Mouse (Mus musculus) erythroid progenitor cell, adult 5-6 weeks (primary cell): ENCODE data around the gene G0s2. TPM values are rescaled to one million over a fixed set of nuclear protein-coding genes. Genes with fewer than 3 reads are reported as not detected.

Source experiments
- ATAC-seq: replicated peaks from 2 replicates; pipeline ENCODE4 v1.8.0; 2016; ENCODE audit warnings: moderate number of reproducible peaks, mild to moderate bottlenecking, moderate TSS enrichment, inconsistent platforms; ENCODE audit not compliant: poor library complexity, low FRiP score, severe bottlenecking
- total RNA-seq, 2 experiments: library from RNA; stranded (forward) in 1 of 2; stranded (reverse) in 1 of 2; fragments of 150-400 nt in 1 of 2; fragments of 186-747, 209-891 nt in 1 of 2; gene quantifications; 2 replicates each; pipeline versions ENCODE4 v1.2.3 to v1.2.4; 2015 to 2017; ENCODE audit warnings: low replicate concordance in 2 of 2

Gene G0s2
- total RNA-seq (2015; ENCODE audit: low replicate concordance) (3.8 and 7.6 TPM in 2 replicates), total RNA-seq (2017; ENCODE audit: low replicate concordance) (2.3 and 6.8 TPM in 2 replicates)

DNA sequence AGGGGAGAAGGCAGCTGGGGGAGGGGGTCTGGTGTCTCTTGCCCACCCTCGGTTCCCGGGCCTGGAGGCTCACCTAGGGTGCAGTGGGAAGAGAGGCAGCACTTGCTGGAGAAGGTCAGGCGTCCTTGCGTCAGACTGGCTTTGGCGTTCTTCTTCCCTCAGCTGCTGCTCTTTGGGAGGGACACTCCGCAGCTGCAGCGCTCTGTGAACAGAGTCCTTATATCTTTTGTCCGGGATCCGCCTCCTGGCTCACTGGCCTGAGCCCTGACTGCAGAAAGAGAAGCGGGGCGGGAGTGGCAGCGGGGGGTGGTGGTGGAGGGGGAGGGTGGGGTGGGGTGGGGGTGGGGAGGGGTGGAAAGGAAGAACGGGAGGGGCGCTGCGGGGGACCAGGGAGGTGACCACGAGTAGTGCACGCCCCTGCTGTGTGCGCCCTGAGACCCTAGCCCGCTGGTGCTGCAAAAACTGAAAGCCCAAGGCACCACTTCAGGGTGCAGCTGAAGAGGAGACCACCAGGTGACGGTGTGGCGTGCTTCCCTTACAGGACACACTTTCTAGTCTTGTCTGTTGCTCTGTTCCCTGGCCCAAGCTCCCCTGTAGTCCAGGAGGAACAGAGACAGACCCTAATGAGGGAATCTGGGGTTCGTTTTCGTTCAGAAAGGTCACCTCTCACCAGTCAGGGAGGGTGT is at the start of gene G0s2:
Gene G0s2 (minus strand): TSS at position 302 of the 686 bp plus-strand sequence.
- no peak for ATAC-seq

- ATAC-seq = no peak
Observed at GRCm38 (mm10) chr1:193320398-193320797, 47.4 kb upstream of the G0s2 start.

DNA sequence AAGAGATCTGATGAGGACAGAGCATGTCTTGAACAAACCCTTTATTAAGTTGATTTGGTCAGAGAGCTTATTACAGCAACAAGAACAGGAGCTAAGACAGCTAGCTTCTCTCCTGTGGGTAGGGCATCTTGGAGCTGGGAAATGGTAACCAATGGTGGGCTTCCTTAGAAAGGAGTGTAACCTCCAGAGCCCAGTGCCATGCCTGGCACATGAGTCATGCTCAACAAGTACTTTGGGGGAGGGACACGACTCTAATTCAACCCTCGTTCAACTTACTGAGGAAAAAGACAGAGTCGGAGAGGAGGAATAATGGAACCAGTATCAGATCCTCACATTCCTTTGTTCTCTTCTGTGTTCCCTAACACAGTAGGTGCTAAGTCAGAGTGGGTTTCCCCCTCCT is 46.7 kb upstream of the G0s2 start:
- ATAC-seq = no peak

DNA sequence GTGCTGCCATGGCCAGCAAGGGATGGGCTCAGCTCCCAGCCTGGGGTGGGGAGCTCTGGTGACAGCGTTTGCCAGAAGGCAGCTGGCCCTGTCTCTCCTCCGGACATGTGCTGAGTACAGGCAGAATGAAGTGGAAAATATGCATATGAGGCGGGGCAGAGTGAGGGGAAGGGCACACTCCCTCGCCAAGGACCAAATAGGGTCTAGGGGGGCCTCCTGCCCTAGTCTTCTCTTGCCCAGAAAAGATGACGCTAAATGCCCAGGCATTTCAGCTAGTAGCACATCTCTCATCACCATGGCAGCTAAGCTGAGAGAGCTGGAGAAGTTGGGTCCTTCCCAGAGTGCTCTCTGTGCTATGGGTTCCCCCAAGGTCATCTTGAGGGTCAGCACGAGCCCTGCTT is 44.1 kb upstream of the G0s2 start:
- ATAC-seq = no peak

DNA sequence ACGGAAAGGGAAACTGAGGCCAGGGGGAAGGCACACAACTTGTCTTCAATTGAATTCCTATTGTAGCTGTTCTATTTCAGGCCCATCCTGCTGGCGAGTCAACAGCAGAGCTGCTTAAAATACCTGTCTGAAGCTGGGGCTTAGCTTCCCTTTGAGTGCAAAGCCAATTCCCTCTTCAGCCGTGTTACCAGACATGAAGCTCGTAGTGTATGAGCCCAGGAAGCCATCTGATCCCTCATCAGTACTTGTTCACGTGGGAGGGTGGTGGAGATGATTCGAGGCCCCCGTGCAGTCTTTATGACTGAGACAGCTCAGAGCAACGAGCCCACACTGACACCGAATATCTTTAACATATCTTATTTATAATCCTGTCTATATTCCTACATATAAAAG is 43.3 kb upstream of the G0s2 start:
- no peak for ATAC-seq

DNA sequence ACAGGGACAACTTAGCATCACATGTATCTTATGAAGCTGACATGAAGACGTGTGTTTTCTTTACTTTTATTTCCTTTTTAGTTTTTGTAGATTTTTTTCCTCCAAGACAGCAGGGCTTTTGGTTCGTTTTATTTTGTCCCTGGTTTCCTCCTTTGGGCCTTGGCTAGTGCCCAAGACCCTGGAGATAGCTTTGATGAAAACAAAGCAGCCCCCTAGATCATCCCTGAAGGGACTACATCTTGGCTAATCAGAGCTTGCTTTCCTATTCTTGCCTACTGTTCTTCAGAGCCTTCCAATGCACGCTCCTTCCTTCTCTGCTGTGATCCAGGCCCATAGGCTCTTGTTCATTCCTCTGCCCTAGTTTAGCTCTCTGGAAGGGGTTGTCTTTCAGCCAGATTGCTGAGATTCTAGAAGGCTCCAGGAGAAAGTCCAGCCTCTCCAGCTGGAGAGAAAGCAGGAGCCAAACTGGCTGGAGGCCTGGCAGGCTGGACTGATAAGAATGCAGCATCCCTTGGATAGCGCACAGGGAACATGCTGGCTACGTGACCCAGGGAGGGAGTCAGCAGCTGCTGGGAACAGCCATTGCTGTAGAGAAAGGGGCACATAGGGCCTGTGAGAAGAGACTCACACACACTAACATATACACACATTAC is 42.8 kb upstream of the G0s2 start:
- ATAC-seq = no peak

DNA sequence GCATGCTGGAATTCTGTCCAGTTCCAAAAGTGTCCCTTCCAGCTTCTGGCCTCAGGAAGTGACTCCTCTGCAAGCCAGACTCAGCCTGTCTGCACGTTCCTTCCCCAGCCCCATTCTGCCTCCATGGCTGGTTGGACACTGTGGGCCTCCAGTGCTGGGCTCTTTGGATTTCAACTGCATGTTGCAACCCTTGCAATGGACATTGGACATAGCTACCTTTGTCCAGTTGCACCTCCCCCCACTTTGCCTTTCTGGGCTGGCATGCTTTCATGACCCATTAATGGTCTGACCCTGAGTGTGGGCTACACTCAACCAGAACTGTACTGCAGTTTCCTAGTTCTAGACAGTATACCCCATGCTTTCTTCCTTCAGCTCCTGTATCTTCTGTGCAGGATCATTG is 38.6 kb upstream of the G0s2 start:
- ATAC-seq = no peak

DNA sequence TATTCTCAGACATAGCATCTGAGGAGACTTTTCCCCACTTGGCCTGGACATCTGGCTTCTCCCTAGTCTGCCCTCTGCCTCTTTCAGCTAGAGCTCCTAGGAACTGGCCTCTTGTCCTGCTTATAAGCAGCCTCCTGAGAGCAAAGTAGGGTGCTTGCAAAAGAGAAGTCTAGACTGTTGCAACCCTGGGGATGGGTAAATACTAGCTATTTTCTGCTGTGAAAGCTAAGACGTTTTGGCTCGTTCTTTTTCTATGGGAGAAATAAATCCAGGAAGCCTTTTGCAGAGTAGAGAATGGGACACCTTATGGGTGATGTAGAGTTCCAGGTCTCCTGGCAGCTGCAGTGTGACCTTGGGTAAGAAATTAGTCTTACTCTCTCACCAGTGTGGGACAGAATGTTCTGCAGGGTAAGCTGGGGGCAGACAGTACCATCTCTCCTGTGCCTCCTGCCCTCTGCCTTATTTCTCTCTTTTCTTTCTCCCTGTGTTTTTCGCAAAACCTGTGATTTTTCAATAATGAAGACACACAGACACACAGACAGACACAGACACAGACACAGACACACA is 37.6 kb upstream of the G0s2 start:
- ATAC-seq = no peak

- no peak for ATAC-seq
Observed at GRCm38 (mm10) chr1:193309785-193310518, 36.9 kb upstream of the G0s2 start.

DNA sequence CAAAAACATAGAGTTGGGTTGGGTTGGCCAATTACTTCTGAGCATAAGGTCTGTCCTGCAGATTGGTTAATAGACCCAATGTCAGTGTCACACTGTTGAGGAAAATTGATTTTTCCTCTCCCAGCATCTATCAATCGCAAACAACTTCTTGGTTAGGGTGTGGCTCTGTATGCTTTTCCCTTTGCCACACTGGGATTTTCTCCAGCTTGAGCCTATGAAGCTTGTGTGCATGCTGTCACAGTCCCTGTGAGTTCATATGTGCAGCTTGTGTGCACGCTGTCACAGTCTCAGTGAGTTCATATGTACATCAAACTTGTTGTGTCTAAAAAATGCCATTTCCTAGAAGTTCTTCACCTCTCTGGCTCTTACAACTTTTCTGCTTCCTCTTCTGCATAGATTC is 33.8 kb upstream of the G0s2 start:
- ATAC-seq = no peak

- no peak for ATAC-seq
Observed at GRCm38 (mm10) chr1:193305386-193305785, 32.4 kb upstream of the G0s2 start.

DNA sequence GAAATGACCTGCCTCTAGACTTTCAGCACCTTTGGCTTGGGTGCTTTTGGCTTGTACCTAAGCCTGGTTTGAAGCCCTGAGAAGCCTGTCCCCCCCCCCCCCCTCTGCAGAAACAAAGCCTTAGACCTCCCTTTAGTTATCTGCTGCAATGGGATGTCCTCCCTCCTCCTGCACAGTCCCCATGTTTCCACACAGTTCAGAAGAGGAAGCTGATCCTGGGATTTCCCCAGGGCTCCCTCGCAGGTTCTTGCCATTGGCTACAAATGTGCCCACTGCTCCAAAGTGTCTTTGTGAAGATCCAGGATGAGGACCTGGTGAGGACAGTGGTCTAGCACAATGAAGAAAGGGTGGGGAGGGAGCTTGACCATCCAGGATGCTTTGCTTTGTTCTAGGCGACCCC is 30.1 kb upstream of the G0s2 start:
- ATAC-seq = no peak

GRCm38 (mm10) chr1:193302093-193302405 is 29.0 kb upstream of the G0s2 start:
- no peak for ATAC-seq

DNA sequence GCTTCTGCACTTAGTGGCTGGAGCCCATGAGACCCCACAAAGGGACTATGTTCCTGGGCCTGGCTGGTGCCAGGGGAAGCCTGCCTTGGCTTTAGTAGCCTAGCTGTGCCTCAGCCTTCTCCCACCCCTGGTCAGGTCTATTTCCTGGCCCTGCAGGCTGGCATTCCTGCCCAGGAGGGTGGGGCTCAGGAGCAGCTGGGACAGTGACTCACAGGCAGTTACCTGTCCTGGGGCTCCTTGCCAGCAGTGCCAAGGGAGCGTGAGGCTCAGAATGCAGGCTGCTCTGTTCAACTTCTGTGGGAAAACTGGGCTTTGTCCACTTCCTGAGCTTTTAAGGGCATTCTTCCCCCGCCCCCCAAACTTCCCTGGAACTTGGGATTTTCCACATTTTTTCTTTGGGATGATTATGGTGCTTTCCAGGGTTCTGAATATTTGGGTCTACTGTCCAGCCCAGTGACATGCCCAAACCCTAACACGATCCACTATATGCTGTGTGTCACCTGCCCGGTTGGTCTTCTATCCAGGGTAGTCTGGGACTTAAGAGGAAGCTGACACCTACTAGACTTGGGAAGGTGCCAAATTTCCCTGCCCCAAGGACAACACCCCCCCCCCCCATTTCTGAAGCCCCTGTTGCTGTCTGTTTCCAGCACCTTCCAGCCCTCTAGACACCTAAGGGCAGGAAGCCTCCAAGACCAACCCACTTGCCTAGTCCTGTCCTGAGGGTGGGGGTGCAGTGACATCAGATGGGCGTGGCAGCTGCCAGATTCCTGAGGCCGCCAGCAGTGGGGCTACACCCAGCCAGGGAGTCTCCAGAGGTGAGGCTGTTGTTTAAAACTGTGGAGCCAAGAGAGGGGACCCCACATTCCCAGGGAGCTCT is 28.4 kb upstream of the G0s2 start:
- ATAC-seq = no peak

- ATAC-seq = no peak
Observed at GRCm38 (mm10) chr1:193299995-193300394, 27.0 kb upstream of the G0s2 start.

DNA sequence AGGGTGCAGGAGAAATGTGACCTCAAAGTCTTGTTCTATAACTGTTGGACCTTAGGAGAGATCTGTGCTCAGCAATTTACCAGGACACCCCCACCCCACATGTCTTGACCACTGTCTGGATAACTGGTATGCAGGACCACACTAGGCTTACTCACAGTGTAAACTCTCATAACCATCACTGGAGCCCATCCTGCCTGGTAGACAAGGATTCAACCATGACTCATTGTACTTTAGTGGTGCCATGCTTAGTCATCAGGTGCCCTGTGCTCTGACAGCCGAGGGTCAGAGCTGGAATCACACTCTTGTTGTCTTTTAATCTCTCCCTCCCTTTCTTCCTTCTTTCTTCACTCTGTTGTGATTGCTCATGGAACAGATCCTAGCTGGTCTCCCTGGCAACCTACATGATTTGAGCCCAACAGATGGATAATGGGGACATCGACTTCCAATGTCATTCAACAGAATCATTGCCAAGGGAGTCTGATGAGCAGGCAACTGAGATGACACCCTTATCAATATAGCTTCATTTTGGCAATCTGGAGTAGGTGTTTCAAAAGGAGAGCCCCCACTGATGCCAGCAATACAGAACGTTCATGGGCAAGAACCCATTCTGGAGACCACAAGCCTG is 25.2 kb upstream of the G0s2 start:
- ATAC-seq = no peak

- no peak for ATAC-seq
Observed at GRCm38 (mm10) chr1:193295920-193296319, 22.9 kb upstream of the G0s2 start.

DNA sequence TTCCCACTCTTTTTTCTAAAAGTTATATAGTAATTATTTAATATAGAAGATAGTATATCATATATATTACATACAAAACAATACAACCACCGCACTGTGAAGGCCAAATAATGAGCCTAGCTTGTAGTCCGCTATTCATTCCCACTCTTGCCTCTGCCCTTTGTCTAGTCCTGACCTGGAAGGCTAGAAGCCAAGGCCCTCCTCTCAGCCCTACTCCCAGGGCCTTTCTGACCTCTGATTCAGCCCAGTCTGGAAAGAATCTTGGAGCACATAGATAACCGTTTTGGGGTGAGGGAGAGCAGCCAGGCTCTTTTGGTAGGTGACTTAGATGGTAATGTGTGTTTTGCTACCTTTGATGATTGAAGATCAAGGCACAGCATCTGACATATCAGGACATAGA is 20.9 kb upstream of the G0s2 start:
- no peak for ATAC-seq

DNA sequence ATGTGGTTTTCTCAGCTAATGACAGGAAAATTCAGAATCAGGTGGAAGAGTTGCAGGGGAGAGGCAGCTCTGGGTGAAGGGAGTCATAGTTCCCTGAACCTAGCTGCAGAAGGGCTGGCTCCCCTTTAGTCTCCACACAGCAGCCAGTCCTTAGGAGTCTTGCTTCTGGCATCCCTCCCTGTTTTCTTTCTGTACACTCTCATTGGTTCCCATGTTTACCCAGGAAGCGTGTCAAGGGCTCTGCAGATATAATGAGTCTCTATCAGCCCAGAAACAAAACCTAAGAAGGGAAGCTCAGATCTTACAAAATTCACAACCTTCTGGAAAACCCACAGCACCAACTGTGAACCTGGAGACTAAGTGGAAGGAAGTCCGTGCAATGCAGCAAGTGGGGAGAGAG is 20.0 kb upstream of the G0s2 start:
- ATAC-seq = no peak
